In the genomic region with DNA sequence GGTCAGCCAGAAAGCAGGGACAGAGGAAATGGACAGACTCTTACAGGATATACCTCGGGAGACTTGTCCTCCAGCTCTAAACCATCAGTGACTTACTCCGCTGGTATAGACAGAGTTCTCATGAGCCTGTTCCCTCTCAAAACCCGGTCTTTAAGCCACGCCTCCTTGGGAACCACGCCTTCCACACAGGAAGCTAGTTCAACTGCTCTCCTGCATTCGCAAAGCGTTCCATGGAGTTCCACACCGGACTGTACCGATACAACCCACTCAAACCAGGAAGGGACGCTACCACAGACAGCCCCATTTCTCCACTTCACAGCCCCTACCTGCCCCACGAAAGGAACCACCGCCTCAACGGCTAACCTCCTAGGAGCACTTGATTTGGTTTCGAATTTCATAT, we compare ENCODE assay signal across 16 mouse cellular contexts. TPM values are rescaled to one million over a fixed set of nuclear protein-coding genes. Genes with fewer than 3 reads are reported as not detected.
"Had no signal": no experiment of that assay in that cellular context is flagged by ENCODE, and none has a peak within 500 bp of the region (broad histone marks: within the 10 kb centered on the region; RNA-seq: fewer than 3 reads in every experiment).

No protein-coding gene starts in this region.

- H3K27me3 ChIP-seq: kidney, embryonic 15.5 days; midbrain, embryonic 15.5 days; neural tube, embryonic 12.5 days had no signal

- H3K36me3 ChIP-seq: kidney, embryonic 15.5 days; limb, embryonic 10.5 days; midbrain, embryonic 15.5 days; neural tube, embryonic 12.5 days had no signal

- H3K9ac ChIP-seq: kidney, embryonic 15.5 days; midbrain, embryonic 15.5 days; neural tube, embryonic 12.5 days had no signal

- ATAC-seq: lung, postnatal 0 days; midbrain, embryonic 15.5 days had no signal

- H3K27ac ChIP-seq: kidney, embryonic 15.5 days; left cerebral cortex, adult 2 months; limb, embryonic 10.5 days; macrophage; midbrain, embryonic 15.5 days; neural tube, embryonic 12.5 days had no signal

- H3K4me3 ChIP-seq: kidney, embryonic 15.5 days; left cerebral cortex, adult 2 months; limb, embryonic 10.5 days; megakaryocyte, embryonic 14.5 days; midbrain, embryonic 15.5 days; neural tube, embryonic 12.5 days had no signal

- DNase-seq: kidney, adult 18-20 months; kidney, postnatal 14 days; right cerebral cortex, postnatal 4 days; spleen, adult 18-20 months; thymus, postnatal 36 days had no signal

- H3K9me3 ChIP-seq: kidney, embryonic 15.5 days; limb, embryonic 10.5 days; megakaryocyte, embryonic 14.5 days; midbrain, embryonic 15.5 days; neural tube, embryonic 12.5 days had no signal

- H3K4me2 ChIP-seq: kidney, embryonic 15.5 days; liver, embryonic 11.5 days; midbrain, embryonic 11.5 days; midbrain, embryonic 15.5 days; neural tube, embryonic 12.5 days had no signal

RNA-seq across cellular contexts. Expression of a gene that starts 50.1 kb away (rescaled TPM):
- total RNA-seq: monocyte, adult 5-6 weeks had no signal
- polyA plus RNA-seq: macrophage had no signal
